Mouse (Mus musculus) telencephalon, adult 2 months (tissue): ENCODE results near the gene Celf2.

Experiments used
- DNase-seq: peaks from one replicate; pipeline ENCODE4 v3.0.0-alpha.2; 2011; ENCODE audit warnings: low read depth, low spot score

The Celf2 gene

DNA sequence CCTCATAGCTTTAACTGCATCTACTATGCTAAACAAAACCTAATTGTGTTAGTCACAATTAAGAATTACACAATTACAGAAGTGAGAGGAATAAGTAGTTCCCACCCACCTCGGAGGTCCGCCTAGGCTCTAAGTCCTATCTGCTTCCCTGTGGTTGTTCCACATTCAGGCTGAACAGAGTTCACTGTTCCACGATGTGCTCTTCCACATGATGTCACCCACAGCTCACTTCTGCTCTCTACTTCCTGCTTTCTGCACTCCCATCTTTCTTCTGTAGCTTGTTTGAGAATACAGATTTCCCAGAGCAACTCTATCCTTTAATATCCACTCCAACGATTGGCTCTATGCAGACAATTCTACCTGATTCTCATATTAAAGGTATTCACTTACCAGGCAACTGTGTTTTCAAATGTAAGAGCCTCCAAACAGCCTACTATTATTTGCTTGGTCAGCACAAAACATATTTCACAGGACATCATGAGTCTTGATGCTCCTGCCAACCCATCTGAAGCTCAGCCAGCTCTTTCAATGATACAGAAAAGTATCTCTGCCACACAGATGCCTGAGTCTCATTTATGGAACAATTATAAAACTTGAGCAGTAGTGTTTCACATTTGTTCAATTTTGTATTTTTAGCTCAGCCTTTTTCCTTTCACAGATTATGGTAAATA lies 769.2 kb downstream of the Celf2 start:
- no peak for DNase-seq

DNA sequence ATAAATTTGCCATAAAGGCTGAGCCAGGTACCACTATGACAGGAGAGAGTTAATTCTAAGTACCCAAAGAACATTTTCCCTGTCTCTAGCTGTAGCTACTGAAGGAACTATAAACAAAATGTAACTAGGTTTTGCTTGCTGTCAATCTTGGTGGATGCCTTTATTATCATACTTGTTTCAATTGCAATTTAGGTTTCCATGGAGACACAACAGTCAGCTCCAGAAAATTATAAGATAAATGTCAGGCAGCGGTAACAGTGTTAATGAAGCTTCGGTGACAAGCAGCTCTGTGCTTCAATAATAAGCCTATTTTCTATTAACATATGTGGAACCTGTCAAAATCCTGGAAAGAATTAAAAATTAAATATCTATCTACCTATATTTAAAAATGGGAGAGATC lies 777.3 kb downstream of the Celf2 start:
- DNase-seq: no peak

DNA sequence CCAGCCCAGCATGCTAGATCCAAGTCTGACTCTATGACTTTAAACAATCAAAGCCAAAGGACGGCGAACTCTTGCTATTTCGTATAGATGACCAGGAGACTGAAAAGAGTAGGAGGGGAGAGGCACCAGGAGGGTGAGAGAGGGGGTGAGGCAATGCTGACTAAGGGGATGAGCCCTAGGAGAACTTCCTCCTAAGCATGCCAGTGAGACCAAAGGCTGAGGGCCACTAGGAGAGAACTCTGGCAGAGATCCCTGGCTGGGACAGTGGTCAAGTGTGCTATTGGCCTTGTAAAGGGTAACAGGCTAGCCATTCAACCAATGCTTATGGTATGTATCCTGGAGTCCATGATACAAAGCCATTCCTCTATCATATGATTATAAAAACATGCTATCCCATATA lies 778.5 kb downstream of the Celf2 start:
- no peak for DNase-seq

DNA sequence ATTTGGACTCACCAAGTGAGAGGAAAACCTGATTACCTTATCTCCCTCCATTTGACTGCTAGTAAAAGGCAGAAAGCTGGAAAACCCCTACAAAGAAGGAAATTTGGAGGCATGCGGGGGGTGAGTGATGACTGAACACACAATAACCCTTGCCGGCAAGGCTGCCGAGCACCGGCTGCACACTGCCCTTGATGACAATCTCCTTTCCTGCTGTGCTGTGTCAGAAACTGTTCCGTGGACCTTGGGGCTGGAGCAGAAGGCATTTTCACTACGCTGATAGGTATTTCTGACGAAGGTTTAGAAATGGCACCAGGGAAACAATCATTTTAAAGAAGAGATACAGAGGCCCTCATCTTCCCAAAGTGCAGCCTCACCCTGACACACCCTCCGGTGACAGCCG lies 779.4 kb downstream of the Celf2 start:
- DNase-seq: no peak

DNA sequence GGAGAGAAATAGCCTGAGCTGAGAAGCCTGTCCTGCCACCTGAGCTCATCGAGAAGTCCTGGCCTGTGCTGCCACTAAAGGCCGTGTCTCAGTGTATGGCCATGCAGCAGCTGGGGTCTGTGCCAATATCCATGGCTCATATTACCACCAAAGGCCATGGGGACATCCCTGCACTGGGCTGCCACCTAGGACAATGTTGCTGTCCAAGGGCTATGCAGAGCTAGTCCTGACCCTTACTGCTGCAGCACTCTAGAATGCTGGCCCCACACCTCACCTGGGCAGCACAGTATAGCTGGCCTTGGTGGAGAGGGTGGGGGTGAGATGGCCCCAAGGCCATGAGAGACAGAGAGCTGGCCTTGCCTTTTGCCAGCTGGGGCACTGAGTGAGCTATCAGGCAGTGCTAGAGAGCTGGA lies 780.5 kb downstream of the Celf2 start:
- DNase-seq: no peak

DNA sequence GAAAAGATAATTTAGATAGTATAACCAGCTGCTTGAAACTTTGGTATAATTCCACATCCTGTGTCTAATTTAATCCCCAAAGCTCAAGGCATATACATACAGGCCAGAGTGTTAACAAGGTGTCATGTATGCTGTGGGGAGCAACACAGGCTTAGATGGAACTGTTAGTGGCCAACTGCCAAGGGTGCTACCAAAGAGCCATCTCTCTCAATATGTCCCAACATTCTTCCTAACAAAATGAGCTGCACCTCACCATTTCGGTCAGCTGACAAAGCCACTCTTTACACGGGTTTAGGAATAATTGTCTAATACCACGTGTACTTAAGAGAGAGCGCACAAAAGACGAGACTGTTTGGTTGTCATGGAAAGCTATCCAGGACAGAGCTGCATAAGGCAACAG lies 782.0 kb downstream of the Celf2 start:
- DNase-seq: no peak

DNA sequence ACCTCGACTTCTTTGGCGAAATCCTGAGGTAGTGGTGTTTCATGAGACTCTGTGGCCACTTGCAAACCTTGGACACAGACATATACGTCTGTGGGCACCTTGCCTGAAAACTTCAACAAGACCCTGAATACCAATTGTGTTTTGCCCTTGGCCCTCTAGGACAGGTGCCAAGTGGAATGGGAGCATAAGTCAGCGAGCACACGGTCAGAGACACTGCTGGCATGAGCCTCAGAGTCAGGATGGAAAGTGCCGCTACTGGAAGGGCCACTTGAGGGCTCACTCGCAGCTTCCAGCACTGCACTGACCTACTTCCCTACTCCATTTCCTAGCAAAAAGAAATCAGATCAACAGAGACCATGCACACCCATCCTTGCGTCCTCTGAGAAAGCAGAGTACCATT lies 783.3 kb downstream of the Celf2 start:
- no peak for DNase-seq

DNA sequence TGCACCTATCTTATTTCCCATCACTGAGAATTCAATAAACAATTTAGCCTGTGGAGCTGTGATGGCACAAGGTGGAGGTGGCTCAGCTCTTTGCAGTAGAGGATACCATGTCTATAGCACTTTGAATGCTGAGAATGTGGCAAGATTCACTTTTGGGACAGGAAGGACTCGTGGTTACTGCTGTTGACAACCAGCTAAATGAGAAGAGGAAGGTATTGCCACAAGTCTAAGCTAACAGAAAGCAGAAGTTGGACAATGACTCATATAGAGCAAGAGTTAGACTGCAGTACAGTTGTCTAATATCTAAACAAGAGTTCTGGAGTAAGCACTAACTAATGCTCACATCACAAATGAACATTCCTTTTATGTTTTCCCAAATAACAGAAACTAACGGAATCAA lies 785.8 kb downstream of the Celf2 start:
- no peak for DNase-seq

DNA sequence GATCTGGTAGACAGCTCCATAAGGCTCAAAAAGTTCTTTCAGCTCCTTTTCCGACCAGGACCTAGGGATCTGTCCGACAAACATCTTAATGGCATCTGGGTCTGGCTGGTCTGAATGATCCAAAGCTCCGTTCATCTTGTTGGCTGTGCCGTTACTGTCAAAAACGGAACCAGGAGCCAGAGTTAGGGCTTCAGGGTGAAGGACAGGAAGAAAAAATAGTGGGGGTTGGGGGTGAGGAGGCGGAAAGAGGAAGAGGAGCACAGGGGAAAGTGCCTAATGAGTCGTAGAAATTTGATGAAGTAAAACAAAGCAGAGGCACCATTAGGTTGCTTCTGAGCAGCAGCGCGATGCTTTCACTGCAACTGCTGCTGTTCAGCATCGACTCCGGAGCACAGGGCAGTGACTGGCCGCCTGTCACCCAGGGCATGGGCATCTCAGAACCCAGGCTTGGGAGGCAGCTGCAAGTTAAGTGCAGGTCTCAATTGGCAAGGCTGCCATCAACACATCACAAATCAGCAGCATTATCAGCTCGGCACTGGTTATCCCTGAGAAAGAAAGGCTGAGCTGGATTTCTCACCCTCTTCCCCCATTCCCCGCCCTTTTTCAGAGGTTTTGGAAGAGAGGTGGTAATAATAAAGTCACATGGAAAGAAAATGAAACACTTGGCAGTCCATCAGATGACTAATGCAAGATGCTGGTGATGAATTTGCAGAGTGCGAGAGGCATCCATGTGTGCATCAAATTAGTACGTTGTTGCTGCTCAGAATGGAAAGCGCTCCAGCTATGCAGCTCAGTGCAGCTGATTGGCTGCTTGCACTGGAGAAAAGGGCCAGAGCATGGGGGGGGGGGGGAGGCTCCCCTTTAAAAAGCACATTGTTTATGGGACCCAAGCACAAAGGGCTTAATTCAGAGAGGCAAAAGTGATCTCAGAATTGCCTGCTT lies 787.6 kb downstream of the Celf2 start:
- peak; percentile 89 for DNase-seq

DNA sequence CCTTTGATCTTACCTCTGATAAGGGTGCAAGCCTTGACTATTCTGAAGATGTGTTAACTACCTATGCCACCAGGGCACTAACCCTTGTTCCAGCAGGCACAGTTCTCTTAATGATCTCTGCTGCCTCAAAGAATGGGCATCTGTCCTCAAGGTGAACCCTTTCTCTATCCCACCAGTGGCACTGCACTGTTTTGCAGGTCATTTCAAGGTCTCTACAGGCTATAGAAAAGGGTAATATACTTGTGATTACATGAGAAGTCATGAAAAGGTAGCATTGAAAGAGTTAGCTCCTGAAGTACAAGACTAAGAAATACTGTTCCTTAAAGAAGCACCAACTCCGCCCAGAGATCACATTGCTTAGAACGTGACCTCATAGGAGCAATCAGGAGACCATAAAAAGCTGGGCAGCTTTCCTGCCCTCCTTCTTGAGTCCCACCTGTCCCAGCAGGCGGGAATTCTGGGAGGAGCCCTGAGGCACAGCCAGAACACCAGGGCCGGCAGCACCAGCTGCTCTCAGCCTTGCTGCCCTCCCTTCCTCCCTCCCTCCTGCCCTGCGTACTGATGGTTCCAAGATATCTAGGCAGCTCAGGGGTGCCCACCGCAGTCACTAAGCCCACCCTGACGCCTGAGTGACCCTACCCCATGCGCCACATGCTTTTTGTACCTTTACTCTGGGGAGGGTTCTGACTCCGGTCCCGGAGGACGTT lies 788.5 kb downstream of the Celf2 start:
- DNase-seq: no peak

DNA sequence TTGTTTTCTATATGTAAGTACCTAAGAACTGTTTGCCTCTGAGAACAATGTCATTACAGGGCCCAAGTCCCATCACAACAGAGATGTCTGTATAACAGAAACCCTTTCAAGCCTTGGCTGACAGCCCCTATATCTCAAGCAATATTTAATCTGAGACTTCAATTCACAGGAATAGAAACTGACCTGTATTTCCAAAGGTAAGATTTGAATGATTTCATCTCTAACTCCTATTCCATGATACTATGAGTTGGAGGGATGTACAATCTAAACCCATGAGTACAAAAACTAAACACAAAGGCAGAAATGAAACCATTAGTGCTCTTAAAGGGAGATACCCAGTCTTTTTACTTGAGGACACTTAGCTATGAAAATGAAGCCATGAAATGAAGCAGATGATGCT lies 790.5 kb downstream of the Celf2 start:
- DNase-seq: no peak

DNA sequence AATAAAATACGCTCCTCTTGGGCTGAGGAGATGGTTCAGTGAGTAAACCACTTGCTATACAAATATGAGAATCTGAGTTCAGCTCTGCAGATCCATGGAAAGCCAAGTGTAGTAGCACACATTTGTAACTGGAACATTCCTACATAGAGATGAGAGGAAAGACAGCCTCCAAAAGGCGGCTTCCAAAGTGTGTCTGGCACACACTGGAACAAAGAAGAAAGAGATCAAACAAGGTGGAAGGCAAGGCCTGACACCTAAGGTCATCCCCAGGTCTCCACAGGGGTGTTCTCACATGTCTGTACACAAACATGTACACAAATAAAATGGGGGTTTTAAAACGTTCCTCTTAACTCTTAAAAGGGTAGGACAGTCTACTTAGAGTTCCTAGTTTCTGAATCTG lies 791.4 kb downstream of the Celf2 start:
- no peak for DNase-seq

DNA sequence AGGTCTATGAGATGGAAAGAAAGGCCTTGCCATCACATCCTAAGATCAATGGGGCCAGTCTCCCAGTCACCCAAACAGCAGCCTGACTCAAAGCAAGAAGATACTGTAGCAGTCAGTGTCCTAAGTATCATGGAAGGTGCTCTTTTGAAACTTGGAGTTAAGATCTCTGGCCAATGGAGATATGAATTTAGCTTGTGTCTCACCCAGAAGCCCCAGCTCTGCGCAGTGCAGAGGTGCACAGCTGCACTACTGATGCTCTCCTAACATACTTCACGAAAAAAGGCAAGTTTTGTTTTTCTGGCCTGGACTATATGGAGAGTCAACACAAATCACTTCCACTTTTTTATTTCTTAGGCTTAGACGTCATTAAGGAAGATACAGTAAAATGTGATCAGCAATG lies 793.8 kb downstream of the Celf2 start:
- no peak for DNase-seq

DNA sequence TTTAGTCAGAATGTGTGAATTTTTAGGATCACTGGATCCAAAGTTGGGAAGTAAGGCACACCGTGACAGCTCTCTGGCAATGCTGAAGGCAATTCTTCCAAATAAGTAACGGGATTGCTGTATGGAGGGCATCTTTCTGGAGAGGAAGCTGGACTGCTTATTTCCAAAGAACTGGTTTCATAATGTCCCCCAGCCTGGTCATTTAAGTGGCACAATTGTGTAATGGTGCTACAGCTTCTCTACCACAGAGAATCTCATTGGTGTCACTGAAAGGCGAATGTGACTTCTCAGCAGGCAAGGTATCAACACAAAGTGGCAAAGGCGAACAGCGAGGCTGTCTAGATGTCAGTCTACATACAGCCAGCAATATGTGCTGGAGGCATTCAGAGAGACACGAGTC lies 795.8 kb downstream of the Celf2 start:
- DNase-seq: no peak

DNA sequence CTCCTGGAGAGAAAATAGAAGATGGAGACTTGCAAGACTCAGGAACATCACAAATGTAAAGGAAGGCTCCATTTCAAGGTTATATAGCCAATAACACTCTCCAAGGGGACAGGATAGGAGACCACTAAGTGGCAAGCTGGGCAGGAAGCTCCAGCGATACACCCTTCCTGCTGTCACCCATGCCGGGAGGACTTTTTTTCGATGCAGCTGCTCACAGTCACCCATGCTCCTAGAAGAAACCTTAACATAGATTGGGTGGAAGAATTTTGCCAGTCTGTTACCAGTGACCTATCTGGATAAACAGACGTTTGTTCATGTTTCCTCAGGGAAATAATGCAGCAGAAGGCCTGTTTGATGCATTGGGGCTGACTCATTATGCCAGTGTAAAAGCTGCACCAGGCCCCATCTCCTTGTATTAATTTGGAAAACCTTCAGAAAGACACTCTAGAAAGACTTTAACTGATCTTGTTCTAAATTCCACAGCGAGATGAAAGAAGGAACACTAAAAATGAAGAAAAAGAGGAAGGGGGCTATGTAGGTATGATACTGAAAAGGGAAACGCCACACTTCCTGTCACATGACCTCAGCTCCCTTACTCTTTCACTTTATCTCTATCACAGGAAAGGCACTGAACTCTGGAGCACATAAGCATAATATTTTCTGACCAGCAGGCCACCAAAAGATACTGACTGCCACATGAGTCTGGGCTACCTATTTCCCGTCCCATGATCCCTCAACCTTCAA lies 798.5 kb downstream of the Celf2 start:
- no peak for DNase-seq

DNA sequence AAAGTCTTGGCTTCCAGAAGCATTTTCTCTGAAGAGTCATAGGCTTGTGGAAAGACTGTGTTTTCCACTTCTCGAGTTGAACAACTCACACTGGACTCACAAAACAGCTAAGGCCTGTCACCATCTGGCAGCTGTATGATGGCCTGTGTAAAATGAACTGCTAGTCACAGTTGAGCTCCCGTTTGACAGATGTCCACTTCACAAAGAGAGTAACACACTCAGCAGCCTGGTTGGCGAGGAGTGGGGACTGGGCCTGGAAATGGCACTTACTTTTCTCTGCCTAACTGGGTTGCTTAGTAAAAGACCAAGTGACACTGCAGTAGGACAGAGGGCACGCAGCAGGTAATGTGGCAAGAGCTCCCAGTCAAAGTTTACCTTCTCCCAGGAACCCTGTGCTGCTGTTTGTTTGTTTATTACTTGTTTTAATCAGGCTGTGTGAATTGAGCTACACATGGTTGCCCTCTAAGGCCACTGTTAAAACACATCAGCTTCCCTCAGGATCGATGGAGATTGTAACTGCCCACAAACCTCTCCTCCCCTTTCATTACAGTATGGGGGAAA lies 801.3 kb downstream of the Celf2 start:
- no peak for DNase-seq

DNA sequence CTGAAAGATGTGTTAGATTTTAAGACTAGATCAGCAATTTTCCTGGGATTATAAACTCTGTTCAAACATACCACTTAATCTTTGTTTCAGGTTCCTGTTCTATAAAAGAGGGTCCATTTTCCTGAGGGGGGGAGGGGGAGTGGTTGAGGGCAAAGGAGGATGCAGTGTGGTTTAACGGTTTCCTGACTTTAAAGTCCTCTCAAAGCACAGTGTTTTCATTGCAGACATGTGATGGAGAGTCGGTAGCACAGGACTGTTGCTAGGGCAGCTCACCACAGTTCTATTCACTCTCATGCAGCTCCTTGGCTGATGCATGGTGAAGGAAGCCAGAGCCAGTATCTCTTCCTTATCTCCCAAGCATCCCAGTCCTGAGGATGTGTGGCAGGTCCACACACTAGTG lies 802.1 kb downstream of the Celf2 start:
- DNase-seq: no peak

DNA sequence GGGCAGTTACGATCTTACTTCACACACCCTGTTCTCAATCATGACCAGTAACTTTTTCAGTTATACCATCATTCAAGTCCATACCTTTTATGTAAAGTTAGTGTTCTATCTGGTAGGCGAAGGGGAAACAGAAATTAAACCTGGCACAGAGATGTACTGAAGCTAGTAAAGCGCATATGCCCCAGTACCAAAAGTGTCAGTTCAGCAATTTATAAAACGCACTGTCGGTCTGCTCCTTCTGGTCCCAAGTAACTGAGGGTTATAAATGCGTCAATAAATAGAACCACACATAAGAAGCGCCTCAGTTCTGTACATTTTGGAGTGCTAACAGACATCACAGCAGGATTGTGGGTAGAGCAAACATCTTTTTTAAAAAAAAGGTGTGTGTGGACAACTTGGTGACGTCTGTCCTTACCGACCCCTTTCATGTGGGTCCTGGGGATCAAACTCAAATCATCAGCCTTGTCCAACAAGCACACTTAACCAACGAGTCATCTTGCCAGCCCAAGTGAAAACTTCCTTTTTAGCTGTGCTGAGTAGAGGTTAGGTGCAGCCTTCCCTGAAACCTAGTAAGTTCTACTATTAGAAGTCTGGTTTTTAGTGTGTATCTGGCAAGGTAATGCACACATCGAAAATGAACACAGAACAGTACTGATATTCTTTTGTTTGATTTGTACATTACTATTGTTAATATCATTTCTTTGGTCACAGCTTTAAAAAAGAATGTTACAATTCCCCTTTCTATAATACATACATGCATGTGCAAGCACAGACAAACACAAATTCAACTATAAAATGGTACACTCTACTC lies 803.2 kb downstream of the Celf2 start:
- no peak for DNase-seq

DNA sequence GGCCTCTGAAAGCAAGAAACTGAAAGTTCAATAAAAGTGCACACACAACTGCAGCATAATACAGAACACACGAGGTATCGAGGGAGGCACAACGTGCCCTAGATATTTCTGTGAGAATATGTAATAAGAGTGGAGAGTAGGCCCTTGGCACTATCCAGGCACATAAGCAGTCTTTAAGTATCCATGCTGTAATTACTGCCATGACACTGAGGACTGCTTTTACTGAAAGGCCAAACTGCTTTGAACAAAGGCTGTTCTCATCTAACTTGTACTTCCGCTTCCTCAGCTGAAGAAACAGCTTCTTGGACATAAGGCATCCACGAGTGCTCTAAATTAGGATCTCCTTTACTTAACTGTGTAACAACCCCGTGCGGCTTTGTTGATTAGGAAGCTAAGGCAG lies 803.9 kb downstream of the Celf2 start:
- no peak for DNase-seq

DNA sequence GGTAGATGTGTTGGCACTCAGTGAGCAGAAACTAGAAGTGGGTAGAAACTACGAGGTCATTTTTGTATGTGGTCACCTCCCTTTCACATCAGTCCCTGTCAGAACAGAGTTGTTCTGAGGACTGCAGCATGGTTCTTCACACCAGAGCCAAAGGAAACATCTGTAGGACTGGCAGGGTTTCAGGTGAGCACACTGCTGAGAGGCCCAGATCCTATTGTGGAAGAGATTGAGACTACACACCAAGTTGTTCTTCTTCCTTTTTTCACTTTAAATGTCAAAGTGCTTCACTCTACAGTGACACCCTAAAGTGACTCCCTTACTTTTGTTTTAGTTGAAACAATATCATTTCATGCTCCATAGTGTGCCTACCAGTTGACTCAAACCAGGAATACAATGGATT lies 804.6 kb downstream of the Celf2 start:
- no peak for DNase-seq

DNA sequence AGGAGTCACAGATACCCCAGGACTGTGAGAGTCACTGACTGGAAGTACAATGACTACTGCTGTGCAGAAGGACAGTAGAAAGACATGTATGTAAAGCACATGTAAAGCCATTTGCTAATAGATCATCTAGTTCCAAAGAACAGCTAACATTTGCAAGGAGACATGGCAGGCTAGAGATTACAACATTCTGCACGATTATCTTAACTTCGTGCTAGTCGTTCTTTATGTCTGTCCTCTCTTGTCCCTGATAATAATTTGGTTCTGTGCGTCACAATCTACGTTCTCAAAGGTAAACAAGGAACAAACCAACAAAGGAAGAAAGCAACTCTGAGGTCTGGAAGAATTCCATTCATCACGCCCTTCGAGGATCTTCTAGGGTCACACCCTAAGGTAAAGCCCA lies 805.0 kb downstream of the Celf2 start:
- DNase-seq: no peak
